Mouse (Mus musculus): ENCODE measurements around the gene Galnt10.

DNA sequence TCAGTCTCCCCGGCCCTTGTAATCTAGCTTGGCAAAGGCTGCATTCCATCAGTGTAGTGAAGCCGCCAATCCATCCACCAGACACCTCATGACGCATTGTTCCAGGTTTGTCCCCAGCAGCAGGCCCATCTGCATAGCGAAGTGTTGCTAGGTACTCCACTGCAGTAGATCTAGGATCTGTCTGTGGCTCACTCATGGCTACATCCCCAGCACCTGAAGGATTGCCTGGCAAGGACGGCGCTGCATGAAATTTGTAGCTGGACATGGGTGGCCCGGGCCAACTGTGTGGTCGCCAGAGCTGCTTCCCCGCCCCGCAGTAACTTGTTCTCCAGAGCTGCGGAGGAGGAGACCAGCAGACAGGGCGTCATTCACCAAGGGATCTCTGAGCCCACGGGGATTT, 128.2 kb downstream of the Galnt10 start:
- TF ChIP-seq POLR2A (IDR thresholded peaks at IDR 0.05; ENCODE audit: low read depth, low read length): no peak
- no peak for TF ChIP-seq CTCF (IDR thresholded peaks at IDR 0.05; ENCODE audit: extremely low read depth, insufficient read depth, insufficient read length, insufficient replicate concordance)

All from spleen, adult 2 months (tissue).